Mouse (Mus musculus) forebrain, embryonic 11.5 days (tissue): ENCODE measurements around the gene Prkce. TPM values are rescaled to one million over a fixed set of nuclear protein-coding genes. Genes with fewer than 3 reads are reported as not detected.

Experiments used
- ATAC-seq: fragments of 200-750 bp; cut with Nextera tagmentation; replicated peaks from 2 replicates; pipeline ENCODE4 v1.8.0; 2017; ENCODE audit warnings: moderate TSS enrichment; ENCODE audit not compliant: low FRiP score
- DNase-seq: peaks from one replicate; pipeline ENCODE4 v3.0.0-alpha.2; 2017; ENCODE audit warnings: low spot score
- H3K27ac ChIP-seq: fragments of 300-500 bp; sonication (generic); 2 replicates; pipeline ENCODE4 v1.5.1; 2014; ENCODE audit warnings: low read depth, low read length
- H3K27me3 ChIP-seq: fragments of 300-500 bp; sonication (generic); 2 replicates; pipeline ENCODE4 v1.6.1; 2014; ENCODE audit warnings: mild to moderate bottlenecking, low read length, mixed read lengths; ENCODE audit not compliant: control insufficient read depth, insufficient read depth
- H3K36me3 ChIP-seq: fragments of 300-500 bp; sonication (generic); 2 replicates; pipeline ENCODE4 v1.6.1; 2014; ENCODE audit warnings: mild to moderate bottlenecking, low read length, moderate library complexity, mixed read lengths; ENCODE audit not compliant: control insufficient read depth, insufficient read depth
- H3K4me1 ChIP-seq: fragments of 300-500 bp; sonication (generic); replicated peaks from 2 replicates; pipeline ENCODE4 v1.6.1; 2014; ENCODE audit warnings: low read length, mixed read lengths; ENCODE audit not compliant: control insufficient read depth, insufficient read depth
- H3K4me2 ChIP-seq: fragments of 300-500 bp; sonication (generic); 2 replicates; pipeline ENCODE4 v1.6.1; 2014; ENCODE audit warnings: low read depth, mild to moderate bottlenecking, low read length, moderate library complexity, mixed read lengths; ENCODE audit not compliant: severe bottlenecking
- H3K4me3 ChIP-seq: fragments of 300-500 bp; sonication (generic); 2 replicates; pipeline ENCODE4 v1.5.1; 2014; ENCODE audit warnings: low read depth, low read length
- H3K9ac ChIP-seq: fragments of 300-500 bp; sonication (generic); 2 replicates; pipeline ENCODE4 v1.6.1; 2014; ENCODE audit warnings: low read length
- H3K9me3 ChIP-seq: fragments of 300-500 bp; sonication (generic); 2 replicates; pipeline ENCODE4 v1.6.1; 2016; ENCODE audit warnings: low read length, mixed read lengths; ENCODE audit not compliant: control insufficient read depth
- WGBS: fragments of 180-500 bp; shearing (Covaris S2); extraction: QIAGEN DNeasy Blood & Tissue Kit; methylation state at CpG from one replicate; pipeline ENCODE4 v1.1.7; 2014; 5-methylcytosine and 5-hydroxymethylcytosine counted together
- polyA plus RNA-seq: library from polyadenylated mRNA; unstranded; fragments of >200 nt; fragmentation: Nextera tagmentation; extraction: Ambion mirVana; gene quantifications from 2 replicates; pipeline ENCODE4 v1.2.1, GENCODE M21; 2014

The Prkce gene
- polyA plus RNA-seq, 1 experiment from 2014 or later = 6.0 TPM

- Histone ChIP-seq H3K36me3 (no peaks in the 10 kb centered on the region), H3K9ac (no peak overlapping the region; the same call in 1 of the 2 replicates), H3K4me3 (no peak overlapping the region), H3K4me1 (peaks cover 6% of the 10 kb centered on the region; the same call in 1 of the 2 replicates), H3K27ac (no peak overlapping the region), H3K4me2 (no peak overlapping the region), H3K9me3 (no peaks in the 10 kb centered on the region; the same call in 1 of the 2 replicates), H3K27me3 (no peaks in the 10 kb centered on the region)
- peak; percentile 89 for DNase-seq
- peak; percentile 83 for ATAC-seq
- WGBS = 40% methylated on average over 15 of the region's 15 CpGs
Observed at GRCm38 (mm10) chr17:86444578-86445419, 277.2 kb downstream of the Prkce start.

DNA sequence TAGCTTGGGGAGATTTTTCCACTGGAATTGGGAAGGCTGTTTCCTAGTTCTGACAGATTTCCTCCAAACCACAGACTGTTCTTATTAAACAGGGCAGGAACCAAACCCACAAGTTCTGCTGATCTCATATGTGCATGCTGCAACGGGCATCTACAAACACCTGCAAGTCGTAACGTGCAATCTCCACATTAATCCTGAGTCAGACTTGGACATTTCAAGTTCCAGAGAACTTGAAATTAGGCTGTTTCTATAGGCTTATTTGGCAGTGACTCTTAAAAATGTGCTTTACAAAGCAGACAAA, 277.8 kb downstream of the Prkce start:
- no peak overlapping the region for H3K27ac ChIP-seq

GRCm38 (mm10) chr17:86445900-86446299, 278.3 kb downstream of the Prkce start:
- Histone ChIP-seq H3K36me3 (no peaks in the 10 kb centered on the region), H3K27ac (no peak overlapping the region), H3K9ac (no peak overlapping the region), H3K4me3 (no peak overlapping the region), H3K4me1 (peaks cover 6% of the 10 kb centered on the region; the same call in 1 of the 2 replicates), H3K9me3 (no peaks in the 10 kb centered on the region; the same call in 1 of the 2 replicates), H3K27me3 (no peaks in the 10 kb centered on the region), H3K4me2 (no peak overlapping the region)
- ATAC-seq = no peak
- WGBS = 92% methylated on average over 5 of the region's 5 CpGs
- no peak for DNase-seq

More for the DNA sequence above, 277.8 kb downstream of the Prkce start:
- Histone ChIP-seq H3K4me3 (no peak overlapping the region), H3K9ac (no peak overlapping the region; the same call in 1 of the 2 replicates), H3K36me3 (no peaks in the 10 kb centered on the region), H3K4me1 (peaks cover 6% of the 10 kb centered on the region; the same call in 1 of the 2 replicates), H3K27me3 (no peaks in the 10 kb centered on the region), H3K9me3 (no peaks in the 10 kb centered on the region; the same call in 1 of the 2 replicates), H3K4me2 (no peak overlapping the region)
- no peak for DNase-seq
- ATAC-seq = no peak
- 83% methylated on average over 3 of the region's 3 CpGs for WGBS

DNA sequence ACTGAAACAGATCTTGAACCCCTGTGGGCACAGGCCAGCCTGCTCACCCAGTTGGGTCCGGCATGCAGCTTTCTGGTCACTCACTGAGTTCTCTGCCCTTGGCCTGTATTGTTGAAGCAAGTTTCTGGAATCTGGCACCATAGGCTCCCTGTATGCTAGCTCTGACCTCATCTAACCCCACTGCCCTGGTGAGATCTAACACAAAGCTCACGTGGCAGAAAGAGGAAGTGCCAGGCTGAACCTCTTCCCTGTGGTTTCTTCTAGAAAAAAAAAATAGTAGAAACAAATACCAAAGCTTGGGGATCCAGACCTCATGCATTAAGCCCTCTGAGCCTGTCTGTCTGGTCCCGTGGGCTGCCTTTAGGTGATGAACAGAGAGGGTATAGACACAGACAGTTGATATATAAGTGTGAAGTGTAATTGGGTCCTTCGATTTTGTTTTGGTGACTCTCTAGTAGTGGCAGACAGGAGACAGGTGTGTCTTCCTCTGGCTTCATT, 279.6 kb downstream of the Prkce start:
- WGBS = 89% methylated on average over 4 of the region's 4 CpGs

GRCm38 (mm10) chr17:86452934-86453333, 285.3 kb downstream of the Prkce start:
- 89% methylated on average over 4 of the region's 4 CpGs for WGBS

More for the DNA sequence above, 279.6 kb downstream of the Prkce start:
- H3K36me3 ChIP-seq = no peaks in the 10 kb centered on the region
- H3K9me3 ChIP-seq = no peaks in the 10 kb centered on the region; the same call in 1 of the 2 replicates
- H3K4me2 ChIP-seq = no peak overlapping the region
- H3K4me1 ChIP-seq = peaks cover 6% of the 10 kb centered on the region; the same call in 1 of the 2 replicates
- H3K27ac ChIP-seq = no peak overlapping the region
- DNase-seq (no peak), ATAC-seq (no peak)
- H3K9ac ChIP-seq = no peak overlapping the region
- H3K4me3 ChIP-seq = no peak overlapping the region
- no peaks in the 10 kb centered on the region for H3K27me3 ChIP-seq

DNA sequence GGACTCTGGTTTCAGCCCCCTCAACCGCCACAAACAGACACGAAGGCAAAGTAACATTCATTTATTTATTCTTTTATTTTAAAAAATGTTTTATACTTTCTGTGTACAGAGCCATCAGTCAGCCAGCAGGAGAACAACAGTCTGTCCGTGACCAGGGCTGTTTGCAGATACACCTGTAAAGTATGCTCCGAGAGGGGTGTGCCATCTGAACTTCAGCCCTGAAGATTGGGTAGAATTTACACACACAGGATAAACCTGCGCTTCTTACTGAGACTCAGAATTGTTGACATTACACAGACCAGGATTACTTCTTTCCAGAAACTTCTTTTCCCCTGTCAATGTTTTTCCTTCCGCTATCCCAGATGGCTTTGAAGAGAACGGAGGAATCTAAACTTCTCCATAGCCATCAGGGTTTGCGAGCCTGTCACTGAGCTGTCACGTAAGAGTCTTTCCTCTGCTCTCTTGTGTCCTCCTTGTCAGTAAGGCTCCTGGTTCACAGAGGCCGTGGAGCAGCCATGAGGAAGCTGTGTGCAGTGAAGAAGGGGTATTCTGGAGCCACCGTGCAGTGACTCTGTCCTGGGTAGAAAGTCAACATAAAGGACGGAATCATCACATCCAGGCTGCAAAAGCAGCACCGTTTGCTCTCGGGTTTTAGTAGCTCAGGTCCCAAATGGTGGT, 286.2 kb downstream of the Prkce start:
- 91% methylated on average over 14 of the region's 14 CpGs for WGBS
- no peak for ATAC-seq
- H3K9me3 ChIP-seq = no peaks in the 10 kb centered on the region

More at GRCm38 (mm10) chr17:86452934-86453333, 285.3 kb downstream of the Prkce start:
- H3K27me3 ChIP-seq = no peaks in the 10 kb centered on the region
- H3K36me3 ChIP-seq = no peaks in the 10 kb centered on the region
- no peak overlapping the region for H3K27ac ChIP-seq
- ATAC-seq (no peak), DNase-seq (no peak)
- no peak overlapping the region for H3K4me2 ChIP-seq
- H3K9me3 ChIP-seq = no peaks in the 10 kb centered on the region; the same call in 1 of the 2 replicates
- no peak overlapping the region for H3K9ac ChIP-seq
- no peaks in the 10 kb centered on the region for H3K4me1 ChIP-seq
- no peak overlapping the region for H3K4me3 ChIP-seq

DNA sequence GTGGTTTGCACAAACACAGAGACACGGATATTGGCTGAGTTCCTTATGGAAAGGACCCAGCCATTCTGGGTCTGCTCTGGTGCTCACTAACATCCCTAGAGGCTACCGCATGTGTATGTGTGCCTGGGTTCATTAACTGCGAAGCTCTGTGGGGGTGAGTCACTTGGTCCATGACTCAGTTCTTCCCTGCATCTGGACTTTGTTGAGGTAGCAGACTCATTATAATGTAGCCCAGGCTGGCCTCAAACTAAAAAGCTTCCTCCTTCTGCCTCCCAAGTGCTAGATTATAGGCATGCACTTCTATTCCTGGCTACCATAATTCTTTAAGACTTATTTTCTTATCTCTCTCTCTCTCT, 286.7 kb downstream of the Prkce start:
- no peaks in the 10 kb centered on the region for H3K9me3 ChIP-seq
- no peaks in the 10 kb centered on the region for H3K27me3 ChIP-seq
- H3K4me1 ChIP-seq = no peaks in the 10 kb centered on the region
- H3K36me3 ChIP-seq = no peaks in the 10 kb centered on the region
- ATAC-seq (no peak), DNase-seq (no peak)
- 87% methylated on average over 3 of the region's 3 CpGs for WGBS
- H3K27ac ChIP-seq = no peak overlapping the region
- H3K4me2 ChIP-seq = no peak overlapping the region
- H3K9ac ChIP-seq = no peak overlapping the region
- no peak overlapping the region for H3K4me3 ChIP-seq

More for the DNA sequence above, 286.2 kb downstream of the Prkce start:
- no peak overlapping the region for H3K4me3 ChIP-seq
- H3K9ac ChIP-seq = no peak overlapping the region
- no peaks in the 10 kb centered on the region for H3K4me1 ChIP-seq
- no peaks in the 10 kb centered on the region for H3K36me3 ChIP-seq
- no peak overlapping the region for H3K27ac ChIP-seq
- no peak for DNase-seq
- no peak overlapping the region for H3K4me2 ChIP-seq
- no peaks in the 10 kb centered on the region for H3K27me3 ChIP-seq

DNA sequence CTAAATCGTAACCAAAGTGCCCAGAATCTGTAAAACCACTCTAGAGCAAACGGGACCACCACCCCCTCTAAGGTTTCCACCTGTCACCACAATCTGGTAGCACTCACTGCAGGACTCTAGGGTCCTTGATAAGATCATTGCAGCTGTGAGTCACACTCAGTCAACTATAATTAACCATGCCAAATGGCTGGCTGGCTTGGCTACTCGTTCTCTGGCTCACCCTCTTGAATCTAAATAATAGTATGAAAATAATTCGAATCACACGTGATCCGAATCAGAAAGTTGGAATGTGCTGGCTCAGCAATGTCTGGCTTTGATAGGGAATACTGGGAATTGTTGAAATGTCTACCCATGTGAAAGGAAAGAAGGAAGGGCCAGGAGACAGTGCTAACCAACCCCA, 288.9 kb downstream of the Prkce start:
- no peak for DNase-seq

More for the DNA sequence above, 288.9 kb downstream of the Prkce start:
- no peak overlapping the region for H3K27ac ChIP-seq
- H3K9me3 ChIP-seq = no peaks in the 10 kb centered on the region
- H3K27me3 ChIP-seq = no peaks in the 10 kb centered on the region; the same call in 1 of the 2 replicates
- no peaks in the 10 kb centered on the region for H3K4me1 ChIP-seq
- no peak overlapping the region for H3K4me3 ChIP-seq
- H3K4me2 ChIP-seq = no peak overlapping the region
- ATAC-seq = no peak
- 91% methylated on average over 6 of the region's 6 CpGs for WGBS
- no peak overlapping the region for H3K9ac ChIP-seq
- no peaks in the 10 kb centered on the region for H3K36me3 ChIP-seq
